Mouse (Mus musculus) adrenal gland, postnatal 25 days (tissue): ENCODE results near the gene Zbtb49. TPM values are rescaled to one million over a fixed set of nuclear protein-coding genes. Genes with fewer than 3 reads are reported as not detected.

Source experiments
- DNase-seq: peaks from one replicate; pipeline ENCODE4 v3.0.0; 2021; ENCODE audit warnings: mixed read lengths
- long read RNA-seq: library from polyadenylated mRNA; stranded (forward); transcript quantifications from one replicate; pipeline ENCODE4 v2.0.0, GENCODE M21; 2021
- total RNA-seq: library from RNA; stranded (reverse); gene quantifications from 2 replicates; pipeline ENCODE4 v1.2.3, GENCODE M21; 2021

Gene Zbtb49
- 10.8 and 12.0 TPM in 2 replicates for total RNA-seq
- long read RNA-seq, transcript Zbtb49-201 (8 exons, 2,978 nt): major isoform, 5 of 12 reads
- long read RNA-seq, partial matches to known transcripts: 1 of 12 reads
- long read RNA-seq, other reads (novel, unspliced or antisense): 6 of 12 reads

GRCm38 (mm10) chr5:38220328-38220912 is at the start of gene Zbtb49, which contains the start of gene Lyar:
TSS of gene Zbtb49 (minus strand) at chr5:38220457.
TSS of gene Lyar (plus strand) at chr5:38220470.
- peak; percentile 95 for DNase-seq

GRCm38 (mm10) chr5:38260107-38260682 is 39.9 kb upstream of the Zbtb49 start, which contains the start of gene Tmem128:
TSS of gene Tmem128 (plus strand) at chr5:38260185.
- DNase-seq: peak; percentile 66

DNA sequence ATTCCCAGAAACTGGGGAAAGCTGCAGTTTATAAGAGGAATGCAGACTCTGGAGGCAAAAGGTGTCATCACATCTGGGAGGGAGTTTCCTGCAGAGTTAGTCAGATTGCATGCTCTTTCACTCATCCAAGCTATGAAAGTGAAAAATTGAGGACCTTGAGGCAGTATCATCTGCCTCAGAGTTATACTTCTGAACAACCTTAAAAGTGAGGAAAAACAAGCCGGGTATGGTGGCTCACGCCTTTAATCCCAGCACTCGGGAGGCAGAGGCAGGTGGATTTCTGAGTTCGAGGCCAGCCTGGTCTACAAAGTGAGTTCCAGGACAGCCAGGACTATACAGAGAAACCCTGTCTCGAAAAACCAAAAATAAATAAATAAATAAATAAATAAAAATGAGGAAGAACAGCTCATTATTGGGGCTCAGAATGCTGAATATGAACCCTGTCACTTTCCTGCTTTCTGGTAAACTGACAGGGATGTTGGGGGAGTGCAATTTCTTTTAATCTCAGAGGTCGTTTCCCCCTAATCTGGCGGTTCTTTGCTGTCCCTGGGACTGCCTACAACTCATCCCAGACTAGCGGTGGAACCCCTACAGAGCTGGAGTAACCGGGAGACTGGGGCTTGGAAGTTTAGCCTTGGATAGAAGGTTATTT is 39.3 kb upstream of the Zbtb49 start:
- no peak for DNase-seq

- DNase-seq: no peak
Measured at GRCm38 (mm10) chr5:38258773-38259146, 38.5 kb upstream of the Zbtb49 start.

GRCm38 (mm10) chr5:38258034-38258772 is 37.9 kb upstream of the Zbtb49 start:
- no peak for DNase-seq

- DNase-seq: no peak
Measured at GRCm38 (mm10) chr5:38256551-38256950, 36.3 kb upstream of the Zbtb49 start.

DNA sequence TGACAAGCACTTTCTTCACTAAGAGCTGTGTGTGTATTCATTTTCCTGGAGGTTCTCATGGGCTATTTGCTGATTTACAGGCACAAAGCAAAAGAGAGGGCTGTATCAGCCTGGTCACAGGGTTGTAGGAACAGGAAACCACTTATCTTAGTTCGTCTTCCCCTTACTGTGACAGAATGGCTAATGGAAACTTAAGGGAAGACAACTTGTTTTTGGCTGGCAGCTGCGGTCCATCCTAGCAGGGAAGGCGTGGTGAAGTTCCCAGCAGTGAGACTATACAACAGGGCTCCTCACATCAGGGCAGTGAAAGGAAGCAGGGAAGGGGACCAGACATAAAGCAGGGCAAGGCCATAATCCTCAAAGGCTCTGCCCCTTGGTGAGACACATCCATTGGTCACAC is 35.4 kb upstream of the Zbtb49 start:
- DNase-seq: no peak

- no peak for DNase-seq
Measured at GRCm38 (mm10) chr5:38255195-38255594, 34.9 kb upstream of the Zbtb49 start.

DNA sequence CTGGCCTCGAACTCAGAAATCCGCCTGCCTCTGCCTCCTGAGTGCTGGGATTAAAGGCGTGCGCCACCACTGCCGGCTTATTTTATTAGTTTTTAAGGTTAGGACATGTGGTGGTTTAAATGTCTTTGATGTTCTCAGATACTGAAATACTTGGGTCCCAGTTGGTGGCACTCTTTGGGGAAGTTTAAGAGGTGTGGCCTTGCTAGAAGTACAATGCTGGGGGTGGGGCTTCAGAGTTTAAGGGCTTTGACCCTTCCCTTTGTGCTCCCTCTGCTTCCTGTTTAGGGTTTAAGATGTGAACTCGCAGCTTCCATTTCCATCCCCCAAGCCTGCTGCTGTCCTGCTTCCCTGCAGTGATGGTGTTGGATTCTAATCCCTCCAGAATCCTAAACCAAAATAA is 21.7 kb upstream of the Zbtb49 start:
- no peak for DNase-seq

- no peak for DNase-seq
Measured at GRCm38 (mm10) chr5:38241473-38241834, 21.2 kb upstream of the Zbtb49 start.

GRCm38 (mm10) chr5:38240727-38241472 is 20.6 kb upstream of the Zbtb49 start:
- no peak for DNase-seq

DNA sequence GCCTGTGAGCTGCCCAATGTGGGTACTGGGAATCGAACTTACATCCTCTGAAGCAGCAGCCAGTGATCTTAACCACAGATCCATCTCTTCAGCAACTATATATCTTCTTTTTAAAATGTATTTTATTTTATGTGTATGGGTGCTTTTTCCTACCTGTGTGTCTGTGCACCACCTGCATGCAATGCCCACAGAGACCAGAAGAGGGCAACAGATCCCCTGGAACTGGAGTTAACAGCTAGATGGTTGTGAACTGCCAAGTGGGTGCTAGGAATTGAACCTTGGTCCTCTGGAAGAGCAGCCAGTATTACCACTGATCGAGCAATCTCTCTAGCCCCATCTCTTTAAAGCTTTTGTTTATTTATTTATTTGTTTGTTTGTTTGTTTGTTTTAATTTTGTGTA is 16.4 kb upstream of the Zbtb49 start:
- no peak for DNase-seq

DNA sequence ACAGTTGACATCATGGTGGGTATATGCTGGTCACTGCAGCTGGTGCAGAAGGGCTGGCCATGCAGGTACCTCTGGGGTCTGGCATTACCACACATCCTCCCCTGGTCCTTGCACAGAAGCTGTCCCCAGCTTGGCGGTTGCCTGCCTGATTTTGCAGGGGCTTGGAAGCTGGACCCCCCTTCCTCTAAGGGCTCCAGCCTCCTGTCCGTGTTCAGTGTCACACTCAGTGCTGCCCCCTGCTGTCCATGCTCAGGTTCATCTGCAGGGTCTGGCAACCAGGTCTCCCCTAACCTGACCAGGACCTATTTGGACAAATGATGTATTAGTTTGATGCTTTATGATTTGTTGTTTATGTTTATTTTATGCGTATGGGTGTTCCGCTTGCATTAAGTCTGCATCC is 15.2 kb upstream of the Zbtb49 start:
- peak; percentile 63 for DNase-seq

DNA sequence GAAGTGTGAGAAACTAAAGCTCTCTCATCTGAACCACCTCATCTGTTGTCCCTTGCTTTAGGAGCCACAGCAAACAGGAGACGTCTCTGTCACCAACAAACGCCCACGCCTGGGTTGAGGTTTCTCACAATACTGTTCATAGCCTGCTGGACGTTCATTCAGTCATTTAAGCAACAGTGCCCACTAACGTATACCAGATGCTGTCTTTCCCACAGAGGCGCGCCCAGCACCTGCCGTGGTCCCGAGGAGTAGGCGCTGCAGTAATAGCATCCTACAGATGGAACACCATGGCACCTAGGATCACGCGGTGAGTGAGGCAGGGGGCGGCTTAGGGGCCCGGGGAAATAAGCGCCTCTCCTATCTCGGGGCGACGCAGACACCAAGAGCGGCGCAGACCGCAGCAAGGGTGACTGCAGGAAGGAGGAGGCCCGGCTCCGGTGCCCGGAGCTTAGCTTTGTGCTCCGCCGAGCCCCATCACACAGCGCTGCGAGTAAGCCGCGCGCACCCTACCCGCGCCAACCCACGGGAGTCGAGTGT is 418 bp downstream of the Zbtb49 start:
- no peak for DNase-seq

GRCm38 (mm10) chr5:38213009-38213408 is 7.2 kb downstream of the Zbtb49 start:
- no peak for DNase-seq

DNA sequence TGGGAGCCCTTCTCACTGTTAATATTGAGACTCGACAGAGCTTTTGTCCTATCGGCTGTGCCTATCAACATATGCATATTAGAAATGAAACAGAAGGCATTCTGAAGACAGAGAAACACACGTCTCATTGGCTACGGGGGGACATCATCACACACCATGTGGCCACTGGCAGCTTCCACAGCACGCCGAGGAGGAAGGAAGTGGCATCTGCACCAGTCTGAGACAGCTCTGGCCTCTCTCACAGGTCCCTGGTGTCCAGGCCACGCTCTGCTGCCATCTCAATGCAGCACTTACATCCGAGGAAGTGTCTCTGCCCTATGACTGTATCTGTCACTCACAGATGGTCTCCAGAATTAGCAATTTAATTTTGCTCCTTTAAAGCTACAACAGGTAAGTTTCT is 8.6 kb downstream of the Zbtb49 start:
- no peak for DNase-seq

DNA sequence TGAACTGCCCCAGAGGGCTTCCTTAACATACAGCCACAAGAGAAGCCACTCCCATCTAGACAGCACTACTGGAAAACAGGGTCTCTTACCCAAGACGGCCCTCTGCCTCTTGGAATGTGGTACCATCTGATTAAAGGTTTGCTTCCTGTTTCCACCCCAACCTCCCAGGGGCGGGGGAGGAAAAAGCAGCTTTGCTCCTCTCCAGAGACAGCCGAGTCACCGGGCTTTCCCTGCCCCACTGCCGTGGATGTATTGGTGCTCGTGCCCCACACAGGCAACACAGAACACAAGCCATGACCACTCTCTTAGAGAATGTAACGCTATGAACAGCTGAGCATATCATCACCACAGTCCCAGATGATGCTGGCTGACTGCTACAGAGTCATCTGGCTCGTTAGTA is 11.3 kb downstream of the Zbtb49 start:
- DNase-seq: no peak

DNA sequence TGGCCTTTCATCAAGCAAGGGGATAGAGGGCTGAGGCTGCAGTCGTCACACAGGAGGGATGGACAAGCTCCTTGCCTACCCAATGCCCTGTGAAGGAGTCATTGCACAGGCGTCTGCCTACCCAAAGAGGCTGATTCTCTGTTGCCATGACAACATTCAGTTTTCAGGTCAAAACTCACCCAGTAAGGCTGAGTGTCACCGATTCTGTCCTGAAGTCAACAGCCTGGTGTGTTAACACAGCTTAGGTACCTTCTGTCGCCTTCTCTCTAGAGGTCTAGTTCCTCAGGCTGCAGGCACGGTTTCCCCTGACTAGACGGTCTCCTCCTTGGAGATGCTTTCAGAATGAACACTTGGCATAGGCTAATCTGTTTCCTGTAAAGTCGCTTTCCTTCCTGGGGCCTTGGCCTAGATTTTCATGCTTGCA is 14.9 kb downstream of the Zbtb49 start:
- DNase-seq: no peak

DNA sequence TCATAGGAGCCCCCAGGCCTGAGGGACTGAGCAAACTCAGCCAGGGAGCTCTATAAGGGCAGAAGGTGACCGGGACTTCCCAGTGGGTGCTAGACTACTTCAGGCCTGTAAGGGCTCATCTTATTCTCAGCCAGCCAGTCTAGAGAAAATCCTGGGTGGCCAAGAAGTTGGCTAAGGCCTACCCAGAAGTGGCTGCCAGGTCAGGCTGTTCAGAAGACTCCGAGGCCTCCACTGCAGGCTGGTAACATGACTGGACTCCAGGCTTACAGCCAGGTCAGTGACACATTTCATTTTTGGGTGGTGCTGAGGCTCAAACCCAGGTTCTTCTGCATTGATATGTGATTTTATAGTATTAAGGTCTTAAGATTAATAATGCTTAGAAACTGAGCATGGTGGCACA is 20.6 kb downstream of the Zbtb49 start:
- no peak for DNase-seq

DNA sequence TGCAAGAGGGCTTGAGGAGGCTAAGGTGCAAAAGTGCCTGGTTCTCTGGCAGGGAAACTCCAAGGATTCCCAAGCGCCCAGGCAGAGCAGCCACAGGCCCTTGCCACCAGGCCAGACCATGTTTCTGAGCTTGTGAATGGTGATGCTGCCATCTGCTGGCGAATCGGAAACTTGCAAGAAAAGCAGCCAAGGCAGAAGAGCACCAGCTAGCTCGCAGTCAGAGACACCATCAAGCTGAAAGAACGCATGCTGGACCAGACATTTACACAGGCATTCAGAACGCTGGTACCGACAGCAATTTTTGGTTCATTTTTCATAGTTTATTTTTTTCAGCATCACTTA is 22.8 kb downstream of the Zbtb49 start:
- DNase-seq: peak; percentile 85

GRCm38 (mm10) chr5:38196821-38197481 is 23.3 kb downstream of the Zbtb49 start:
- peak; percentile 28 for DNase-seq
